In the genomic region with DNA sequence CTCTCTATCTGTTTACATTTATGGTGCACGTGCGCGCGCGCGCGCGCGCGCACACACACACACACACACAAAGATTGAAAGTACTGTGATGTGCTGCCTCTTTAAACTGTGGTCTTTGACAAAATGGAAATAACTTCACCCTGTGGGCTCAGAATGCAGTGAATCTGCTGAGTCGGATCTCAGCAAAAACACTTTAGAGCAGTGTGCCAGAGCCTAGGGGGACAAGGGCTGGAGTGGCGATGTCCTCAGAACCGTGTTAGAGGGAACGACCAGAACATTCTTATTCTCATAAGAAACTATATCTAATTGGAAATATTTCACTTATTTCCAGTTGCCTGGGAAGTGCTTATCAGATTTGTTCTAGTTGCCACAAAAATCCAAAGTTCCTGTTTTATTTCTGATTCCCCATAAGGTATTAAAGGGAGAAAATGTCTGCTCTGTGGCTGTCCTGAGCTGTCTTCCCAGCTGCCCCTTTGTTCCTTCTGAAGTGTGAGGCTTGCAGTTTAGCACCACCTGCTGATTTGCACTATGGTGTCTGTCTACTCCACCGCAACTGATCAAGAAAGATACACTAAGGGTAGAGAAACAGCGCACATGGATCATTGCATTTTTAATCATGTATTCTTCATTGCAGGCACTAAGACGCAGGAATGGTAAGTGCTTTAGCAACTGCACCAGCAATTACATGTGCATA, we compare ENCODE assay signal across 19 mouse cellular contexts.
DNase-seq lines count a peak whose midpoint lies in the region; ATAC-seq and TF ChIP-seq lines count a peak whose summit lies in the region.
"Had no signal": no experiment of that assay in that cellular context is flagged by ENCODE, and none has a peak within 500 bp of the region (broad histone marks: within the 10 kb centered on the region; RNA-seq: fewer than 3 reads in every experiment).

No protein-coding gene starts in this region.

- no peak overlapping the region for H3K9ac ChIP-seq in forebrain, postnatal 0 days
- H3K9ac ChIP-seq in midbrain, embryonic 11.5 days (ENCODE audit: low read length): no peak overlapping the region
- H3K9ac ChIP-seq in neural tube, embryonic 14.5 days (replicated peaks; ENCODE audit: low read depth, low read length): no peak overlapping the region
- H3K9ac ChIP-seq: embryonic facial prominence, embryonic 15.5 days; heart, embryonic 12.5 days; limb, embryonic 15.5 days had no signal

- no peaks in the 10 kb centered on the region for H3K9me3 ChIP-seq in forebrain, postnatal 0 days (ENCODE audit: low read length)
- H3K9me3 ChIP-seq in midbrain, embryonic 11.5 days (ENCODE audit: control insufficient read depth, low read length): no peaks in the 10 kb centered on the region
- no peaks in the 10 kb centered on the region for H3K9me3 ChIP-seq in neural tube, embryonic 14.5 days (ENCODE audit: control insufficient read depth, low read length)
- H3K9me3 ChIP-seq: embryonic facial prominence, embryonic 15.5 days; heart, embryonic 12.5 days; limb, embryonic 15.5 days had no signal

- no peak overlapping the region for H3K4me3 ChIP-seq in forebrain, postnatal 0 days (ENCODE audit: low read depth, low read length)
- no peak overlapping the region for H3K4me3 ChIP-seq in midbrain, embryonic 11.5 days (ENCODE audit: low read depth, low read length)
- no peak overlapping the region for H3K4me3 ChIP-seq in neural tube, embryonic 14.5 days (ENCODE audit: low read depth, low read length)
- no peak overlapping the region for H3K4me3 ChIP-seq in lung, adult 2 months (replicated peaks; ENCODE audit: extremely low read depth, low read depth, low read length)
- H3K4me3 ChIP-seq: embryonic facial prominence, embryonic 15.5 days; heart, embryonic 12.5 days; limb, embryonic 15.5 days had no signal

- no peak overlapping the region for H3K4me2 ChIP-seq in forebrain, postnatal 0 days (ENCODE audit: low read depth)
- H3K4me2 ChIP-seq in midbrain, embryonic 11.5 days: no peak overlapping the region
- H3K4me2 ChIP-seq in neural tube, embryonic 14.5 days (ENCODE audit: low read depth, low read length): no peak overlapping the region
- H3K4me2 ChIP-seq: embryonic facial prominence, embryonic 15.5 days; heart, embryonic 12.5 days; limb, embryonic 15.5 days had no signal

- no peak for ATAC-seq in forebrain, postnatal 0 days
- ATAC-seq in midbrain, embryonic 11.5 days (ENCODE audit: low FRiP score): peak; percentile 85
- ATAC-seq in neural tube, embryonic 14.5 days (ENCODE audit: low read depth): peak; percentile 72
- ATAC-seq: intestine, postnatal 0 days had no signal

- 0 out of 2 replicates have a peak, but pooled peaks cover 5% of the 10 kb centered on the region for H3K36me3 ChIP-seq in forebrain, postnatal 0 days (ENCODE audit: insufficient read depth)
- no peaks in the 10 kb centered on the region for H3K36me3 ChIP-seq in midbrain, embryonic 11.5 days (ENCODE audit: control insufficient read depth, insufficient read depth, low read length)
- no peaks in the 10 kb centered on the region for H3K36me3 ChIP-seq in neural tube, embryonic 14.5 days (ENCODE audit: control insufficient read depth, insufficient read depth, low read length)

- intact Hi-C loops in left cerebral cortex, postnatal 25 days (cut with DNase I): no loop called here

- no peak overlapping the region for H3K27ac ChIP-seq in forebrain, postnatal 0 days (ENCODE audit: low read depth, low read length)
- peak overlapping the region; percentile 54; the same call in 1 of the 2 replicates for H3K27ac ChIP-seq in midbrain, embryonic 11.5 days (ENCODE audit: low read depth, low read length)
- H3K27ac ChIP-seq in neural tube, embryonic 14.5 days (ENCODE audit: low read depth, low read length): no peak overlapping the region
- H3K27ac ChIP-seq: embryonic facial prominence, embryonic 15.5 days; limb, embryonic 15.5 days had no signal

- TF ChIP-seq POLR2A in lung, adult 2 months (IDR thresholded peaks at IDR 0.05; ENCODE audit: borderline replicate concordance, extremely low read depth, low read depth, low read length): no peak

- no peaks in the 10 kb centered on the region for H3K27me3 ChIP-seq in forebrain, postnatal 0 days (ENCODE audit: insufficient read depth, low read length)
- H3K27me3 ChIP-seq in midbrain, embryonic 11.5 days (ENCODE audit: control insufficient read depth, insufficient read depth, low read length): no peaks in the 10 kb centered on the region
- H3K27me3 ChIP-seq in neural tube, embryonic 14.5 days (ENCODE audit: control insufficient read depth, insufficient read depth, low read length): no peaks in the 10 kb centered on the region
- H3K27me3 ChIP-seq: embryonic facial prominence, embryonic 15.5 days; heart, embryonic 12.5 days; limb, embryonic 15.5 days had no signal

- DNase-seq in embryo, embryonic 10.5 days (ENCODE audit: low spot score): peak; percentile 15
- DNase-seq in embryo, embryonic 9.5 days (ENCODE audit: extremely low spot score): no peak
- DNase-seq in forebrain, postnatal 0 days: peak; percentile 7
- peak; percentile 82 for DNase-seq in midbrain, embryonic 11.5 days (ENCODE audit: low spot score, missing footprints)
- DNase-seq in lung, adult 2 months: no peak
- DNase-seq in left cerebral cortex, postnatal 25 days (ENCODE audit: low spot score in 2 of 2): no peak
- DNase-seq in gastrocnemius, postnatal 25 days: no peak
- DNase-seq: cerebellum, adult 11-12 months; heart, postnatal 36 days; kidney, postnatal 10 days; lung, adult 18-20 months; lung, postnatal 4 days; spleen, adult 18-20 months; thymus, postnatal 14 days had no signal

- 75% methylated on average over 17 of the region's 17 CpGs for WGBS in forebrain, postnatal 0 days
- WGBS in midbrain, embryonic 11.5 days: 78% methylated on average over 17 of the region's 17 CpGs
- 74% methylated on average over 17 of the region's 17 CpGs for WGBS in neural tube, embryonic 14.5 days
- WGBS in lung, adult 2 months: 91% methylated on average over 17 of the region's 17 CpGs

- no peak for TF ChIP-seq CTCF in forebrain, postnatal 0 days (IDR thresholded peaks at IDR 0.05; ENCODE audit: low read depth)
- no peak for TF ChIP-seq CTCF in lung, adult 2 months (IDR thresholded peaks at IDR 0.05; ENCODE audit: insufficient read depth, low read length)

- H3K4me1 ChIP-seq in forebrain, postnatal 0 days (ENCODE audit: insufficient read depth): no peaks in the 10 kb centered on the region
- peaks cover 5% of the 10 kb centered on the region; the same call in 1 of the 2 replicates for H3K4me1 ChIP-seq in midbrain, embryonic 11.5 days (ENCODE audit: control insufficient read depth, insufficient read depth, low read length)
- H3K4me1 ChIP-seq in neural tube, embryonic 14.5 days (ENCODE audit: control insufficient read depth, insufficient read depth, low read length): no peaks in the 10 kb centered on the region
- no peaks in the 10 kb centered on the region for H3K4me1 ChIP-seq in lung, adult 2 months (ENCODE audit: control insufficient read depth, insufficient read depth, low read length)
- H3K4me1 ChIP-seq: embryonic facial prominence, embryonic 15.5 days; heart, embryonic 12.5 days; limb, embryonic 15.5 days had no signal

Comparison
In these comparisons a context has a peak if more than half of its experiments do, and no peak if none do; other contexts are left out.
1. DNase-seq: peak in embryo, embryonic 10.5 days (single experiment), forebrain, postnatal 0 days (single experiment) and midbrain, embryonic 11.5 days (single experiment); none in embryo, embryonic 9.5 days (single experiment), lung, adult 2 months (single experiment), left cerebral cortex, postnatal 25 days (0 of 2) and gastrocnemius, postnatal 25 days (single experiment).